Mouse (Mus musculus) embryonic facial prominence, embryonic 11.5 days (tissue): ENCODE data around the gene Polr2c. TPM values are rescaled to one million over a fixed set of nuclear protein-coding genes. Genes with fewer than 3 reads are reported as not detected.

Experiments
- ATAC-seq: fragments of 200-750 bp; cut with Nextera tagmentation; replicated peaks from 2 replicates; pipeline ENCODE4 v1.8.0; 2017; ENCODE audit warnings: low read depth; ENCODE audit not compliant: insufficient number of reproducible peaks, low FRiP score, low TSS enrichment
- DNase-seq: peaks from one replicate; pipeline ENCODE4 v3.0.0-alpha.2; 2015; ENCODE audit warnings: low spot score
- H3K27ac ChIP-seq: fragments of 300-500 bp; sonication (generic); replicated peaks from 2 replicates; pipeline ENCODE4 v1.5.1; 2014; ENCODE audit warnings: mild to moderate bottlenecking, low read depth, low read length, control low read depth
- H3K27me3 ChIP-seq: fragments of 300-500 bp; sonication (generic); 2 replicates; pipeline ENCODE4 v1.6.1; 2014; ENCODE audit warnings: mild to moderate bottlenecking, low read length, moderate library complexity, mixed read lengths; ENCODE audit not compliant: control insufficient read depth, insufficient read depth
- H3K36me3 ChIP-seq: fragments of 300-500 bp; sonication (generic); replicated peaks from 2 replicates; pipeline ENCODE4 v1.6.1; 2014; ENCODE audit warnings: low read depth, mild to moderate bottlenecking, low read length, moderate library complexity, mixed read lengths; ENCODE audit not compliant: control insufficient read depth, insufficient read depth
- H3K4me1 ChIP-seq: fragments of 300-500 bp; sonication (generic); 2 replicates; pipeline ENCODE4 v1.6.1; 2014; ENCODE audit warnings: low read length, mixed read lengths; ENCODE audit not compliant: control insufficient read depth, insufficient read depth
- H3K4me2 ChIP-seq: fragments of 300-500 bp; sonication (generic); 2 replicates; pipeline ENCODE4 v1.6.1; 2014; ENCODE audit warnings: low read depth, mild to moderate bottlenecking, control low read depth, low read length, moderate library complexity
- H3K4me3 ChIP-seq: fragments of 300-500 bp; sonication (generic); 2 replicates; pipeline ENCODE4 v1.5.1; 2014; ENCODE audit warnings: low read depth, low read length, control low read depth
- H3K9ac ChIP-seq: fragments of 300-500 bp; sonication (generic); replicated peaks from 2 replicates; pipeline ENCODE4 v1.6.1; 2014; ENCODE audit warnings: mild to moderate bottlenecking, control low read depth, low read length
- H3K9me3 ChIP-seq: fragments of 300-500 bp; sonication (generic); replicated peaks from 2 replicates; pipeline ENCODE4 v1.6.1; 2016; ENCODE audit warnings: mild to moderate bottlenecking, low read length, inconsistent platforms, mixed read lengths; ENCODE audit not compliant: control insufficient read depth
- WGBS: fragments of 180-500 bp; shearing (Covaris S2); extraction: QIAGEN DNeasy Blood & Tissue Kit; methylation state at CpG from one replicate; pipeline ENCODE4 v1.1.7; 2014; 5-methylcytosine and 5-hydroxymethylcytosine counted together
- polyA plus RNA-seq: library from polyadenylated mRNA; unstranded; fragments of >200 nt; fragmentation: Nextera tagmentation; extraction: Ambion mirVana; gene quantifications from 2 replicates; pipeline ENCODE4 v1.2.1, GENCODE M21; 2014

Gene Polr2c
- polyA plus RNA-seq, 1 experiment from 2014 or later: 173 TPM

DNA sequence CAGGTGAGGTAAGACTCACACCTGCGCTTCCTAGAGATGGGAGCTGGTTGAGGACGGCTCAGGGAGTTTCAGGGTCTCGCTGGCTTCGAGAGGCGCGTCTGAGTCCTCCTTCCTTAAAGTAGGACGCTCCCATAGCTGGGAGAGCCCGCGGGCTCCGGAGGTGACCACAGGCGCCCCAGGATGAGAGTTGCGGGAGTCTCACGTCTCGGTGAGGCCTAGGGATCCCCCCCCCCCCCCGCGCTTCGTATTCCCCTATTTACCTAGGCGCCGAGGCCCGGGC lies 18.6 kb downstream of the Polr2c start:
- no peak overlapping the region for H3K27ac ChIP-seq
- H3K4me3 ChIP-seq: peak overlapping the region; percentile 70
- H3K9me3 ChIP-seq: no peaks in the 10 kb centered on the region
- H3K27me3 ChIP-seq: peaks cover 7% of the 10 kb centered on the region
- DNase-seq: no peak
- peaks cover 4% of the 10 kb centered on the region for H3K4me1 ChIP-seq
- WGBS: under 1% methylated on average over 12 of the region's 20 CpGs
- peak overlapping the region; percentile 92 for H3K4me2 ChIP-seq
- H3K36me3 ChIP-seq: no peaks in the 10 kb centered on the region
- 0 out of 2 replicates have a peak, but pooled peaks have one; percentile 3 for ATAC-seq
- peak overlapping the region; percentile 63 for H3K9ac ChIP-seq

DNA sequence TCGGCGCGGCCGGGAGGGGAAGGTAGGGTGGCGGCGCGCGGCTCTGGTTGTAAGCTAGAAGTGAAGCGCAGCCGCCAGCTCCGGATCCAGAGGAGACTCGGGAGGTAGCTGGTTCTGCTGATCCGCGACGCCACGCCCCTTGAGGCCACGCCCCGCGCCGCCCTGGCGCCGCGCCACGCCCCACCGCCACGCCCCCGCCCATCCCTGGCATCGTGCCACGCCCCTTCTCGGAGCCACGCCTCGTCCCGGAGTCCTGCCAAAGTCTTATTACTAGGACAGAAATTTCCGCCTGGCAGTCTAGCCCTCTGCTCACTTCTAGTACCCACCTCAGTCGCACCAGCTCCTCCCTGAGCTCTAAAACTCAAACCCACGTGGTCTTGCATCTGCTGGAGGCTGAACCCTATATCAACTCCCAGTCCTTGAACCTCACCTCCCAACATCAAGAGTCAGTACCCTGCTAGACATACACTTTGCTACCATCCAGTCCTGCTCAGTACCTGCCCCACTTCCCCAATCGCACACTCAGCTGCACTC lies 19.0 kb downstream of the Polr2c start, which contains the start of gene Dok4:
TSS of gene Dok4 (minus strand) at position 134 of the 534 bp plus-strand sequence.
- Histone ChIP-seq H3K4me1 (peaks cover 4% of the 10 kb centered on the region), H3K27me3 (peaks cover 7% of the 10 kb centered on the region), H3K4me3 (peak within 1 kb of the TSS; percentile 70), H3K9me3 (no peaks in the 10 kb centered on the region), H3K9ac (peak within 1 kb of the TSS; percentile 63), H3K4me2 (peak within 1 kb of the TSS; percentile 92), H3K27ac (no peak within 1 kb of the TSS), H3K36me3 (no peaks in the 10 kb centered on the region)
- 2% methylated on average over 31 of the region's 37 CpGs for WGBS
- DNase-seq (peak; percentile 87), ATAC-seq (peak; percentile 66)

DNA sequence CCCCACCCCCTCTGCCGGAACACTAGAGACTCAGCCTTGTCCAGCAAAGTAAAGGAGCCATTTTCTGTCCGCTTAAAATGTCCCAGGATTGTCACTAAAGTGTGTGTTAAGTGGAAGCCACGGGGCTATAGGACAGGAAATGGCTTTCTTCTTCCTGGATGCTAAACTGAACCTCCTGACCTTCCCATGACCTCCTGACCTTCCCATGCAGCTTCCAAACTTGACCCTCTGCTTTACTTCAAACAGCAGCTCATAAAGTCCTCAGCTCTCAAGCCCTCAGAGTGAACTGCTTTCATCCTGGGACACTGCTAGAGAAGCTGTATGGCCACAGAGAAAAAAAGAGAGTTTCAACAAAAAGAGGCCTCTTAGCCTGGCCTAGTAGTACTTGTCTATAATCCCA lies 19.6 kb downstream of the Polr2c start:
- no peak for DNase-seq
- 35% methylated on average over 3 of the region's 3 CpGs for WGBS
- Histone ChIP-seq H3K36me3 (no peaks in the 10 kb centered on the region), H3K4me3 (no peak overlapping the region), H3K9me3 (no peaks in the 10 kb centered on the region), H3K27ac (no peak overlapping the region), H3K9ac (no peak overlapping the region), H3K4me1 (peaks cover 4% of the 10 kb centered on the region), H3K4me2 (no peak overlapping the region), H3K27me3 (peaks cover 7% of the 10 kb centered on the region)
- no peak for ATAC-seq

- Histone ChIP-seq H3K9me3 (no peaks in the 10 kb centered on the region), H3K4me3 (no peak overlapping the region), H3K36me3 (no peaks in the 10 kb centered on the region), H3K27ac (no peak overlapping the region), H3K27me3 (no peaks in the 10 kb centered on the region), H3K9ac (no peak overlapping the region), H3K4me2 (no peak overlapping the region), H3K4me1 (no peaks in the 10 kb centered on the region)
- no peak for ATAC-seq
- WGBS: 72% methylated on average over 4 of the region's 4 CpGs
- DNase-seq: no peak
Observed at GRCm38 (mm10) chr8:94880742-94881141, 23.5 kb downstream of the Polr2c start.

DNA sequence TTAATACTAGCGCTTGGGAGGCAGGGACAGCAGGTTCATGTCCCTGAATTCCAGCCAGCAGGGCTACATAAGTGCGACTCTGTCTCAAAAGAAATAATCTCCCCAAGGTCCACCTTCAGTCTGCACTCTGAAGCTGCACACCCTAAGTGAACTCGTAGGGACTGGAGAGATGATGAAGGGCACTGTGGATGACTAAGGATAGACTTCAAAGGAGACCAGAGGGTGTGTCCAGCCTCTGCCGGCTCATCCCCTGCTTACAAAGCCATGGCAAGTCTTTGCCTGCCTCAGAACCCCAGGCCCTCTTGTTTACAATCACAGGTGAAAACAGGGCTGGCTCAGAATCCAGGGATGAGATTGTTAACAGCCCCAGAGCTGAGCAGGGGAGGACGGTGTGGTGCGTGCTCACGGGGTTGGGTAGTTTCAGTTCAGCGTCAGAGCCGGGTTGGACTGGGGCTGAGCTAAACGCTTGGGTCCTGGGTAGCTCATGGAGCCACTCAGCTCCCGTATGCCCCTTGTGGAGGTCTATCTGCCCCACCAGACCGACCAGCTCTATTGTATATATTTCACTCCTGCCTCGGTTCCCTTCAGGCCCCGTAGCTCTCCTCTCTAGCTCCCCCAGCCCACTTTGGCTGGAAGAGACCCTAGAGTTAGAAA lies 31.3 kb downstream of the Polr2c start:
- Histone ChIP-seq H3K4me1 (no peaks in the 10 kb centered on the region), H3K27me3 (no peaks in the 10 kb centered on the region), H3K4me2 (no peak overlapping the region), H3K9ac (no peak overlapping the region), H3K27ac (no peak overlapping the region), H3K9me3 (no peaks in the 10 kb centered on the region), H3K36me3 (no peaks in the 10 kb centered on the region), H3K4me3 (no peak overlapping the region)
- DNase-seq (no peak), ATAC-seq (no peak)
- whole genome bisulfite sequencing: 39% methylated on average over 14 of the region's 14 CpGs

GRCm38 (mm10) chr8:94892917-94893316 lies 35.7 kb downstream of the Polr2c start:
- no peaks in the 10 kb centered on the region for H3K27me3 ChIP-seq
- 34% methylated on average over 2 of the region's 2 CpGs for WGBS
- H3K4me1 ChIP-seq: no peaks in the 10 kb centered on the region
- no peak overlapping the region for H3K4me2 ChIP-seq
- H3K27ac ChIP-seq: no peak overlapping the region
- DNase-seq (no peak), ATAC-seq (no peak)
- no peaks in the 10 kb centered on the region for H3K36me3 ChIP-seq
- no peak overlapping the region for H3K4me3 ChIP-seq
- H3K9me3 ChIP-seq: no peaks in the 10 kb centered on the region
- no peak overlapping the region for H3K9ac ChIP-seq

- no peak overlapping the region; the same call in 1 of the 2 replicates for H3K4me2 ChIP-seq
- no peaks in the 10 kb centered on the region for H3K27me3 ChIP-seq
- H3K9ac ChIP-seq: no peak overlapping the region
- ATAC-seq (peak; percentile 40; the same call in 1 of the 2 replicates), DNase-seq (peak; percentile 35)
- no peak overlapping the region for H3K27ac ChIP-seq
- H3K4me1 ChIP-seq: peaks cover 4% of the 10 kb centered on the region; the same call in 1 of the 2 replicates
- H3K36me3 ChIP-seq: peaks cover 2% of the 10 kb centered on the region
- H3K4me3 ChIP-seq: no peak overlapping the region
- H3K9me3 ChIP-seq: no peaks in the 10 kb centered on the region
- WGBS: 15% methylated on average over 11 of the region's 11 CpGs
Observed at GRCm38 (mm10) chr8:94899262-94899661, 42.0 kb downstream of the Polr2c start.

DNA sequence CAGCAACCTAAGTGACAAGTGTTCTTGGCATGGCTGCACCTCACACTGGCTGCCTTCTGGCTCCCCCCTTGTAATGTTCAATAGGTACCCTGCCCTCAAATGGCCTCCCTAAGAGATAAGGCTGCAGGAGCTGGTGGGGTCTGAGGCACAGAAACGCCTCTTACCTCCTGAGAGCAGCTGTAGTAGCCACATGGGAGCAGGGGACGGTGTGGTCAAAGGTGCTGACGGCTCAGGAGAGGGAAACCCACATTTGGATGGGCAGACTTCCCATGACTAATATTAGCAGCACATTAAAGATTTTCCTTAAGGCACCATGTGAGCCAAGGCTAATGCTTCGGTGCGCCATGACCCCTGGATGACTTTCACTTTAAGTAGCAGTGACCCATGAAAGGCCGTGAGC lies 43.4 kb downstream of the Polr2c start:
- Histone ChIP-seq H3K4me3 (no peak overlapping the region), H3K9ac (no peak overlapping the region)
- no peak for ATAC-seq

More for the DNA sequence above, 43.4 kb downstream of the Polr2c start:
- Histone ChIP-seq H3K9me3 (no peaks in the 10 kb centered on the region), H3K27ac (peak overlapping the region; percentile 0; the same call in 1 of the 2 replicates), H3K36me3 (peaks cover 6% of the 10 kb centered on the region), H3K27me3 (no peaks in the 10 kb centered on the region), H3K4me2 (no peak overlapping the region), H3K4me1 (peaks cover 4% of the 10 kb centered on the region; the same call in 1 of the 2 replicates)
- no peak for DNase-seq
- WGBS: 12% methylated on average over 6 of the region's 6 CpGs
